In the genomic region with DNA sequence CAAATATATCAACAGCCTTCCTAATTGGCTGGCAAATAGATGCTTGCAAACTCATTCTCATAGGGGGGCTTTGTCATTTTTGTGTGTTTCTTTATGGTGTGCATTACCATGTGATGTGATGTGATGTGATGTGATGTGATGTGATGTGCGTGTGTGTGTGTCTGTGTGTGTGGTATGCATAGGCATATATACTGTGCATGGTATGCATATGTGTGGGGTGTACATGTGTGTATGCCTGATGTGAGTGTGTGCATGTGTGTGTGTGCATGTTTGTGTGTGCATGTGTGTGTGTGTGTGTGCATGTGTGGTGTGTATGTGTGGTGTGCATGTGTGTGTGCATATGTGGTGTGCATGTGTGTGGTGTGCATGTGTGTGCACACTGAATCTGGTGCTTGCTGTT, we compare ENCODE assay signal across 21 mouse cellular contexts. TPM values are rescaled to one million over a fixed set of nuclear protein-coding genes. Genes with fewer than 3 reads are reported as not detected.
"Had no signal": no experiment of that assay in that cellular context is flagged by ENCODE, and none has a peak within 500 bp of the region (broad histone marks: within the 10 kb centered on the region; RNA-seq: fewer than 3 reads in every experiment).

No protein-coding gene starts in this region.

- H3K4me2 ChIP-seq: lung, embryonic 14.5 days; midbrain, embryonic 12.5 days; neural tube, embryonic 12.5 days had no signal

- H3K9ac ChIP-seq: liver, embryonic 14.5 days; lung, embryonic 14.5 days; midbrain, embryonic 12.5 days; neural tube, embryonic 12.5 days had no signal

- DNase-seq: lung, adult 18-20 months; lung, embryonic 14.5 days; lung, postnatal 10 days; lung, postnatal 4 days; midbrain, embryonic 14.5 days; retina, postnatal 1 day; right cerebral cortex, adult 18-20 months; right cerebral cortex, postnatal 25 days; right cerebral cortex, postnatal 4 days; spleen, adult 18-20 months; thymus, adult 2 months; thymus, postnatal 25 days; thymus, postnatal 4 days had no signal

- H3K36me3 ChIP-seq: midbrain, embryonic 10.5 days; midbrain, embryonic 12.5 days; neural tube, embryonic 12.5 days had no signal

- ATAC-seq: midbrain, embryonic 16.5 days had no signal

- H3K9me3 ChIP-seq: midbrain, embryonic 10.5 days; midbrain, embryonic 12.5 days; neural tube, embryonic 12.5 days had no signal

- H3K4me1 ChIP-seq: midbrain, embryonic 10.5 days; midbrain, embryonic 12.5 days; neural tube, embryonic 12.5 days had no signal

- H3K27ac ChIP-seq: liver, embryonic 14.5 days; midbrain, embryonic 10.5 days; midbrain, embryonic 12.5 days; neural tube, embryonic 12.5 days had no signal

- H3K4me3 ChIP-seq: midbrain, embryonic 10.5 days; midbrain, embryonic 12.5 days; myocyte; neural tube, embryonic 12.5 days had no signal

- H3K27me3 ChIP-seq: midbrain, embryonic 12.5 days; neural tube, embryonic 12.5 days had no signal

RNA-seq across cellular contexts. Expression of a gene that starts 50.6 kb away (rescaled TPM):
- polyA plus RNA-seq: small intestine, adult 2 months; urinary bladder, adult 2 months had no signal

RNA-seq across cellular contexts. Expression of a gene that starts 53.4 kb away (rescaled TPM):
- polyA plus RNA-seq: myocyte; small intestine, adult 2 months had no signal
